Mouse (Mus musculus): ENCODE results near the gene Dock3. TPM values are rescaled to one million over a fixed set of nuclear protein-coding genes. Genes with fewer than 3 reads are reported as not detected.
A peak's percentile ranks its signal among the peaks of the same experiment; 100 is the strongest.

Dock3 gene
- polyA plus RNA-seq, 1 experiment, result 0.45 TPM

DNA sequence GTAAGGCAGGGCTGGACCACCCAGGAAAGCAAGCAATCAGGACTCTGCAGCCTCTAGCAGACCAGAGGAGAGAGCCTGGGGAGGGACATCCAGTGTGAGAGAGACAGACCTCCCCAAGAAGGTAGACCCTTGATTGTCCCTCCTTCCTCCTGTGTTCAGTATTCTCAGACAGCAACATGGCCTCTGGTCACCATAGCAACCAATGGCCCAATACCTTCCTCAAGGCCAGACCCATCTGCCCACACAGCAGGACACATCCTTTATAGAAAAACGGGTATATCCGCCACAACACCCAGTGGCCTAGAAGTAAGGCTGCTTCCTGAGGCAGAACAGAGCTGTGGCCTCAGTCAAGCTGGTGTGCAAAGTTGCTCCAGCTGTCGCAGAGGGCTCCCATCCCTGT is 23.9 kb upstream of the Dock3 start:
- H3K4me3 ChIP-seq (ENCODE audit: insufficient read depth, low read depth, low read length), result no peak overlapping the region
- peaks cover 3% of the 10 kb centered on the region; the same call in 1 of the 2 replicates for H3K4me1 ChIP-seq (ENCODE audit: control insufficient read depth, insufficient read depth, low read length)
- 81% methylated on average over 3 of the region's 3 CpGs for WGBS
- H3K27me3 ChIP-seq (replicated peaks; ENCODE audit: control insufficient read depth, insufficient read depth, low read length), result no peaks in the 10 kb centered on the region
- TF ChIP-seq CTCF (conservative IDR thresholded peaks at IDR 0.05; ENCODE audit: insufficient read depth, insufficient read length, low read depth, low read length), result no peak
- TF ChIP-seq POLR2A (IDR thresholded peaks at IDR 0.05; ENCODE audit: low read depth, low read length), result no peak
- H3K36me3 ChIP-seq (ENCODE audit: control insufficient read depth, insufficient read depth, low read length), result no peaks in the 10 kb centered on the region; the same call in 1 of the 2 replicates
- H3K27ac ChIP-seq (ENCODE audit: insufficient read depth, low read depth, low read length), result no peak overlapping the region
- DNase-seq, result no peak

DNA sequence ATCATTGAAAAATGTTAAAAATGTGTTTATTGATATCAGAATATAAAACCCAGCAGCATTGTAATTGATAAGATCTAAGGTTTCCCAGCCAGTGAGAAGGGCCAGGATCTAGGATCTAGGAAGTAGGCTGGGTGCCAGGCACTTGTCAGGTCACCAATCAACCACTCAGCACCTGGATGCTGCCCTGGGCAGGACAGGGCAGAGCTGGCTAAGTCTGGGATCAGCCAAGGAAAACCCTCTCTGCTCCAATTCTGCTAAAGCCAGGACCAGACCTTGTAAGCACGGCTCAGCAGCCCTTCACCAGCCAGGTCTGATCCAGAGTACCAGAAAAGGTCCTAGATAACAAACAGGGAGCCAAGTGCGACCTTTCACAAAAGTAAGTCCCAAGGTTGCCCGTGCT is 23.2 kb upstream of the Dock3 start:
- TF ChIP-seq CTCF (conservative IDR thresholded peaks at IDR 0.05; ENCODE audit: insufficient read depth, insufficient read length, low read depth, low read length), result no peak
- no peak for TF ChIP-seq POLR2A (IDR thresholded peaks at IDR 0.05; ENCODE audit: low read depth, low read length)
- WGBS, result 70% methylated on average over 3 of the region's 3 CpGs
- peak; percentile 73 for DNase-seq
- Histone ChIP-seq H3K27ac (ENCODE audit: insufficient read depth, low read depth, low read length) (peak overlapping the region; percentile 91), H3K4me3 (ENCODE audit: insufficient read depth, low read depth, low read length) (no peak overlapping the region), H3K27me3 (replicated peaks; ENCODE audit: control insufficient read depth, insufficient read depth, low read length) (no peaks in the 10 kb centered on the region), H3K36me3 (ENCODE audit: control insufficient read depth, insufficient read depth, low read length) (no peaks in the 10 kb centered on the region; the same call in 1 of the 2 replicates), H3K4me1 (ENCODE audit: control insufficient read depth, insufficient read depth, low read length) (peaks cover 3% of the 10 kb centered on the region; the same call in 1 of the 2 replicates)

DNA sequence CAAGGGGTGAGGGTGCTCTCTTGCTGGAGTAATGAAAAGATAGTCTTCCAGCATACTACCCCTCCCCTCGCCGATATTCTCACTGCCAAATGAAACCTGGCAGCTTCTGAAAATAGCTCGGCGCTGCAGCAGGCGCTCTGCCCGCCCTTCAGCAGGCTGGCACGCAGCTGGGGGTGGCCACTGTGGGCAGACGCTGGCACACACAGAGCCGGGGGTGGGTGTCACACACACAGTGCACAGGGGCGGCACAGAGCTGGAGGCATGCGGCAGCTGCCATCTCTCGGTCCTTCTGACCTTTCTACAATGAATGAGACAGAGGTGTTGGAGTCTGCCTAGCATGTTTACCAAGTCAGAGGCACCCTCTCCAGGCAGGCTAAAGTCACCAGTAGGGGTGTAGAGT is 22.8 kb upstream of the Dock3 start:
- H3K4me1 ChIP-seq (ENCODE audit: control insufficient read depth, insufficient read depth, low read length), result peaks cover 3% of the 10 kb centered on the region; the same call in 1 of the 2 replicates
- H3K36me3 ChIP-seq (ENCODE audit: control insufficient read depth, insufficient read depth, low read length), result no peaks in the 10 kb centered on the region; the same call in 1 of the 2 replicates
- peak; percentile 65 for DNase-seq
- no peaks in the 10 kb centered on the region for H3K27me3 ChIP-seq (replicated peaks; ENCODE audit: control insufficient read depth, insufficient read depth, low read length)
- TF ChIP-seq POLR2A (IDR thresholded peaks at IDR 0.05; ENCODE audit: low read depth, low read length), result no peak
- no peak for TF ChIP-seq CTCF (conservative IDR thresholded peaks at IDR 0.05; ENCODE audit: insufficient read depth, insufficient read length, low read depth, low read length)
- 38% methylated on average over 12 of the region's 12 CpGs for WGBS
- H3K4me3 ChIP-seq (ENCODE audit: insufficient read depth, low read depth, low read length), result no peak overlapping the region
- H3K27ac ChIP-seq (ENCODE audit: insufficient read depth, low read depth, low read length), result peak overlapping the region; percentile 91

DNA sequence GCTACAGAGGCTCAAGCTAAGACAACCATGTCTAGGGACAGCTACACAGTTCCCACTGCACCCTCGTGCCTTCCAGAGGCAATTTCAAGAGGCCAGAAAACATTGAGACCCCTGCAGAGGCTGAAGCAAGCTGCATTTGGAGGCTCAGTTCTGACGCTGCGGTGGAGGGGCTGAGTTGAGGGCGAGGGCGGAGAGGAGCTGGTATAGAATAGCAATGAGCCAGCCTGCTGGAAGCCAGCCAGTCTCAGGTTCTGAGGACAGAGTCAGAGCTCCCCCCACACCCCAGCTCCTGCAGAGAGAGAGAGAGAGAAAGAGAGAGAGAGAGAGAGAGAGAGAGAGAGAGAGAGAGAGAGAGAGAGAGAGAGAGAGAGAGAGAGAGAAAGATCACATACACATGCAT is 20.5 kb upstream of the Dock3 start:
- Histone ChIP-seq H3K4me3 (ENCODE audit: insufficient read depth, low read depth, low read length) (no peak overlapping the region), H3K27me3 (replicated peaks; ENCODE audit: control insufficient read depth, insufficient read depth, low read length) (no peaks in the 10 kb centered on the region), H3K36me3 (ENCODE audit: control insufficient read depth, insufficient read depth, low read length) (no peaks in the 10 kb centered on the region), H3K4me1 (ENCODE audit: control insufficient read depth, insufficient read depth, low read length) (peaks cover 3% of the 10 kb centered on the region; the same call in 1 of the 2 replicates), H3K27ac (ENCODE audit: insufficient read depth, low read depth, low read length) (no peak overlapping the region)
- TF ChIP-seq CTCF (conservative IDR thresholded peaks at IDR 0.05; ENCODE audit: insufficient read depth, insufficient read length, low read depth, low read length) (no peak), POLR2A (IDR thresholded peaks at IDR 0.05; ENCODE audit: low read depth, low read length) (no peak)
- 27% methylated on average over 5 of the region's 5 CpGs for WGBS
- peak; percentile 8 for DNase-seq

DNA sequence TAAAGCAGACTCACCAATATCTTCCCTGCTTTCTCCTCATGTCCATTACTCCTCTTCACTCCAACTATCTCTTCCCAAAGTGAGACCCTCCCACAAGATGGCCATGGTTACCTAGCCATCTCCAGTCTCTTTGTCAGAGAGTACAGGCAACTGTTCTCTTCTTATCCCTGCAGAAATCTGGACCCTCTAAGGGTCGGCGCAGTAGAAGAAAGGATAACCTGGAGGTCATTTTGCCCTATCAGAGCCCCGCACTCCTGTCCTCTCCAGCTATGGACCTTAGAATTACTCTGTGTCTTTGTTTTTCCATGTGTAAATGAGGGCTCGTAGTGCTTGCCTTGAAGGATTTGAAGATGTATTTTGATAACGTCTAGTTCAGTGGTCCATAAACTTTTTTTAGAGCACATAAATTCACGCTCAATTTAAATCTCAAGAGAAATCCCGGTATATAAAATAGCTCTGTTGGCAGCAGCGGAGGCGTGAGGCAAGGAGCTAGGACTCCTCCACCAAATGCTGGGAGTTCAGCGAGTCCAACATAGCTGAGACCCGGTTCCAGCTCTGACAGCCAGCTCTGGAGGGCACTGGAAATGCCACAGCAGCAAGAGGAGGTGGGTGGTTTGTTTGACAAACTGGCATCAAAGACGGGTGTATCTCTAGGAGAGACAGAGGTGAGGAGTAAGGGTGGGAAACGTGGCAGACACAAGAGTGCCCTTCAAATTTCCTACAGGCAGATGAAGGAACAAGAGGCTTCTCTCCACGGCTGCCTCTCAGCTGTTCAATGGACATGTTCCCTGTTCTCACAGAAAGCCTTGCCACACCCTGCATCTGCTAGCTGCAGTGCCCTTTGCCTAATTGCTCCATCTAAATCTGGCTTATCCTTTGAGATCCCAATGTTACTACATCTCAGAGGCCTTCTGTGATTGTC is 19.0 kb upstream of the Dock3 start:
- no peaks in the 10 kb centered on the region for H3K36me3 ChIP-seq (ENCODE audit: control insufficient read depth, insufficient read depth, low read length)
- H3K4me3 ChIP-seq (ENCODE audit: insufficient read depth, low read depth, low read length), result no peak overlapping the region
- TF ChIP-seq CTCF (conservative IDR thresholded peaks at IDR 0.05; ENCODE audit: insufficient read depth, insufficient read length, low read depth, low read length) (no peak), POLR2A (IDR thresholded peaks at IDR 0.05; ENCODE audit: low read depth, low read length) (no peak)
- no peaks in the 10 kb centered on the region for H3K27me3 ChIP-seq (replicated peaks; ENCODE audit: control insufficient read depth, insufficient read depth, low read length)
- peaks cover 3% of the 10 kb centered on the region; the same call in 1 of the 2 replicates for H3K4me1 ChIP-seq (ENCODE audit: control insufficient read depth, insufficient read depth, low read length)
- no peak for DNase-seq
- 63% methylated on average over 14 of the region's 14 CpGs for WGBS
- no peak overlapping the region for H3K27ac ChIP-seq (ENCODE audit: insufficient read depth, low read depth, low read length)

DNA sequence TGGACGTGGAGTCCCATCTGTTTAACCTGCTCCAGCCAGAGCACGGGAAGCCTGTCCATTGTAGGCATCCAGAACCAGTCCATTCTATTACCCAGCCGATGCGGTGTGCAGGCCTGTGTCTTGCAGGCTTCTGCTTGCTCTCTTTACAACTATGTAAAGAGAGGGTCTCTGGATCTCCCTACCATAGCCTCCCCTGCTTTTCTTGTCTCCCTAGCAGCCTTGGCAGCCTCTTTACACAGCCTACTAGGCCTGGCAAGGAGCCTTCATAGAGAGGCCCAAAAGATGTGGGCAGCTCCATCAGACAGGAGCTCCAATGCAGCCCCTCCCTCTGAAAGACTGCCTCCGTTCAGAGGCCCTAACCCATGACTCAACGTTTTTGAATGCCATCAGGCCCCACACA is 17.4 kb upstream of the Dock3 start:
- no peak for DNase-seq
- H3K36me3 ChIP-seq (ENCODE audit: control insufficient read depth, insufficient read depth, low read length), result no peaks in the 10 kb centered on the region
- no peak overlapping the region for H3K4me3 ChIP-seq (ENCODE audit: insufficient read depth, low read depth, low read length)
- no peaks in the 10 kb centered on the region for H3K27me3 ChIP-seq (replicated peaks; ENCODE audit: control insufficient read depth, insufficient read depth, low read length)
- WGBS, result 77% methylated on average over 6 of the region's 6 CpGs
- no peak overlapping the region for H3K27ac ChIP-seq (ENCODE audit: insufficient read depth, low read depth, low read length)
- TF ChIP-seq POLR2A (IDR thresholded peaks at IDR 0.05; ENCODE audit: low read depth, low read length) (no peak), CTCF (conservative IDR thresholded peaks at IDR 0.05; ENCODE audit: insufficient read depth, insufficient read length, low read depth, low read length) (no peak)
- no peaks in the 10 kb centered on the region for H3K4me1 ChIP-seq (ENCODE audit: control insufficient read depth, insufficient read depth, low read length)

DNA sequence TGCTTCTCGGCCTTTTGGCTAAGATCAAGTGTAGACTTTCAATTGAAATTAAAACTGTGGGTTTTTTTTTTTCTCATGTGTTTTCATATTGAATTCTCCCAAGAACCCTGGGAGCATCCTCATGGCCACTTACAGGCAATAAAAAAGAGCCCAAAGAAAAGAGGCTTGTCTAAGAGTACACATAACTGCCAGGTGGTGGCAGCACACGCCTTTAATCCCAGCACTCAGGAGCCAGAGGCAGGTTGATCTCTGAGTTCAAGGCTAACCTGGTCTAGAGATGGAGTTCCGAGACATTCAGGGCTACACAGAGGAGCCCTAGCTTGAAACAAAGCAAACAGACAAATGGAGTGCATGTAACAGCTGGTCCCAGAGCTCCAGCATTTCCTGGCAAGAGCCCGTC is 14.5 kb upstream of the Dock3 start:
- Histone ChIP-seq H3K27me3 (replicated peaks; ENCODE audit: control insufficient read depth, insufficient read depth, low read length) (no peaks in the 10 kb centered on the region), H3K27ac (ENCODE audit: insufficient read depth, low read depth, low read length) (no peak overlapping the region), H3K36me3 (ENCODE audit: control insufficient read depth, insufficient read depth, low read length) (no peaks in the 10 kb centered on the region), H3K4me1 (ENCODE audit: control insufficient read depth, insufficient read depth, low read length) (no peaks in the 10 kb centered on the region), H3K4me3 (ENCODE audit: insufficient read depth, low read depth, low read length) (no peak overlapping the region)
- 66% methylated on average over 4 of the region's 4 CpGs for WGBS
- TF ChIP-seq CTCF (conservative IDR thresholded peaks at IDR 0.05; ENCODE audit: insufficient read depth, insufficient read length, low read depth, low read length), result peak; percentile 66
- no peak for TF ChIP-seq POLR2A (IDR thresholded peaks at IDR 0.05; ENCODE audit: low read depth, low read length)
- DNase-seq, result peak; percentile 36
